Mouse (Mus musculus): Measurements from ENCODE around the gene Arrdc3. TPM values are rescaled to one million over a fixed set of nuclear protein-coding genes. Genes with fewer than 3 reads are reported as not detected.

Gene Arrdc3
- polyA plus RNA-seq, 1 experiment: 13.8 TPM

- no peak overlapping the region for H3K27ac ChIP-seq (ENCODE audit: insufficient read depth, low read length)
- no peak for DNase-seq (ENCODE audit: low read depth in 1 of 2, low spot score in 2 of 2)
- no peak for TF ChIP-seq CTCF (IDR thresholded peaks at IDR 0.05; ENCODE audit: extremely low read depth, insufficient read depth, insufficient read length, insufficient replicate concordance)
- no peak for TF ChIP-seq POLR2A (IDR thresholded peaks at IDR 0.05; ENCODE audit: low read depth, low read length)
Observed at GRCm38 (mm10) chr13:80913361-80913760, 30.2 kb downstream of the Arrdc3 start.

GRCm38 (mm10) chr13:80920939-80921338 lies 37.8 kb downstream of the Arrdc3 start:
- WGBS: 58% methylated on average over 6 of the region's 6 CpGs
- Histone ChIP-seq H3K4me1 (ENCODE audit: control insufficient read depth, insufficient read depth, insufficient read length) (no peaks in the 10 kb centered on the region), H3K4me3 (ENCODE audit: extremely low read depth, insufficient read depth, insufficient read length) (no peak overlapping the region), H3K36me3 (ENCODE audit: control insufficient read depth, insufficient read depth, low read length) (no peaks in the 10 kb centered on the region), H3K27ac (ENCODE audit: insufficient read depth, low read length) (no peak overlapping the region), H3K27me3 (ENCODE audit: control insufficient read depth, insufficient read depth, low read length) (no peaks in the 10 kb centered on the region)
- TF ChIP-seq CTCF (IDR thresholded peaks at IDR 0.05; ENCODE audit: extremely low read depth, insufficient read depth, insufficient read length, insufficient replicate concordance) (no peak), POLR2A (IDR thresholded peaks at IDR 0.05; ENCODE audit: low read depth, low read length) (no peak)
- no peak for DNase-seq (ENCODE audit: low read depth in 1 of 2, low spot score in 2 of 2)

More at GRCm38 (mm10) chr13:80913361-80913760, 30.2 kb downstream of the Arrdc3 start:
- H3K36me3 ChIP-seq (ENCODE audit: control insufficient read depth, insufficient read depth, low read length): no peaks in the 10 kb centered on the region
- no peaks in the 10 kb centered on the region for H3K4me1 ChIP-seq (ENCODE audit: control insufficient read depth, insufficient read depth, insufficient read length)
- no peak overlapping the region for H3K4me3 ChIP-seq (ENCODE audit: extremely low read depth, insufficient read depth, insufficient read length)
- no peaks in the 10 kb centered on the region for H3K27me3 ChIP-seq (ENCODE audit: control insufficient read depth, insufficient read depth, low read length)

GRCm38 (mm10) chr13:80921593-80922327 lies 38.6 kb downstream of the Arrdc3 start:
- Histone ChIP-seq H3K36me3 (ENCODE audit: control insufficient read depth, insufficient read depth, low read length) (no peaks in the 10 kb centered on the region), H3K4me1 (ENCODE audit: control insufficient read depth, insufficient read depth, insufficient read length) (no peaks in the 10 kb centered on the region), H3K27ac (ENCODE audit: insufficient read depth, low read length) (no peak overlapping the region), H3K4me3 (ENCODE audit: extremely low read depth, insufficient read depth, insufficient read length) (no peak overlapping the region), H3K27me3 (ENCODE audit: control insufficient read depth, insufficient read depth, low read length) (no peaks in the 10 kb centered on the region)
- TF ChIP-seq CTCF (IDR thresholded peaks at IDR 0.05; ENCODE audit: extremely low read depth, insufficient read depth, insufficient read length, insufficient replicate concordance): no peak
- no peak for TF ChIP-seq POLR2A (IDR thresholded peaks at IDR 0.05; ENCODE audit: low read depth, low read length)
- WGBS: 94% methylated on average over 7 of the region's 7 CpGs
- no peak for DNase-seq (ENCODE audit: low read depth in 1 of 2, low spot score in 2 of 2)

GRCm38 (mm10) chr13:80928187-80928586 lies 45.0 kb downstream of the Arrdc3 start:
- H3K4me3 ChIP-seq (ENCODE audit: extremely low read depth, insufficient read depth, insufficient read length): peak overlapping the region; percentile 40; the same call in 1 of the 2 replicates
- H3K4me1 ChIP-seq (ENCODE audit: control insufficient read depth, insufficient read depth, insufficient read length): peaks cover 3% of the 10 kb centered on the region; the same call in 1 of the 2 replicates
- TF ChIP-seq CTCF (IDR thresholded peaks at IDR 0.05; ENCODE audit: extremely low read depth, insufficient read depth, insufficient read length, insufficient replicate concordance) (no peak), POLR2A (IDR thresholded peaks at IDR 0.05; ENCODE audit: low read depth, low read length) (no peak)
- peak in 1 of 2 experiments; percentile 25 for DNase-seq (ENCODE audit: low read depth in 1 of 2, low spot score in 2 of 2)
- WGBS: 30% methylated on average over 7 of the region's 7 CpGs
- no peaks in the 10 kb centered on the region for H3K27me3 ChIP-seq (ENCODE audit: control insufficient read depth, insufficient read depth, low read length)
- no peak overlapping the region for H3K27ac ChIP-seq (ENCODE audit: insufficient read depth, low read length)
- no peaks in the 10 kb centered on the region for H3K36me3 ChIP-seq (ENCODE audit: control insufficient read depth, insufficient read depth, low read length)

- Histone ChIP-seq H3K27me3 (ENCODE audit: control insufficient read depth, insufficient read depth, low read length) (no peaks in the 10 kb centered on the region), H3K4me3 (ENCODE audit: extremely low read depth, insufficient read depth, insufficient read length) (no peak overlapping the region), H3K4me1 (ENCODE audit: control insufficient read depth, insufficient read depth, insufficient read length) (peaks cover 3% of the 10 kb centered on the region; the same call in 1 of the 2 replicates), H3K27ac (ENCODE audit: insufficient read depth, low read length) (no peak overlapping the region), H3K36me3 (ENCODE audit: control insufficient read depth, insufficient read depth, low read length) (no peaks in the 10 kb centered on the region)
- DNase-seq (ENCODE audit: low read depth in 1 of 2, low spot score in 2 of 2): no peak
- TF ChIP-seq CTCF (IDR thresholded peaks at IDR 0.05; ENCODE audit: extremely low read depth, insufficient read depth, insufficient read length, insufficient replicate concordance) (no peak), POLR2A (IDR thresholded peaks at IDR 0.05; ENCODE audit: low read depth, low read length) (no peak)
- 83% methylated on average over 4 of the region's 4 CpGs for WGBS
Observed at GRCm38 (mm10) chr13:80930030-80930429, 46.8 kb downstream of the Arrdc3 start.

GRCm38 (mm10) chr13:80932816-80933402 lies 49.7 kb downstream of the Arrdc3 start:
- Histone ChIP-seq H3K27me3 (ENCODE audit: control insufficient read depth, insufficient read depth, low read length) (no peaks in the 10 kb centered on the region), H3K27ac (ENCODE audit: insufficient read depth, low read length) (peak overlapping the region; percentile 11), H3K4me3 (ENCODE audit: extremely low read depth, insufficient read depth, insufficient read length) (no peak overlapping the region), H3K36me3 (ENCODE audit: control insufficient read depth, insufficient read depth, low read length) (no peaks in the 10 kb centered on the region), H3K4me1 (ENCODE audit: control insufficient read depth, insufficient read depth, insufficient read length) (peaks cover 3% of the 10 kb centered on the region; the same call in 1 of the 2 replicates)
- DNase-seq (ENCODE audit: low read depth in 1 of 2, low spot score in 2 of 2): peak in 1 of 2 experiments; percentile 9
- WGBS: 72% methylated on average over 5 of the region's 5 CpGs
- TF ChIP-seq CTCF (IDR thresholded peaks at IDR 0.05; ENCODE audit: extremely low read depth, insufficient read depth, insufficient read length, insufficient replicate concordance) (no peak), POLR2A (IDR thresholded peaks at IDR 0.05; ENCODE audit: low read depth, low read length) (no peak)

- TF ChIP-seq POLR2A (IDR thresholded peaks at IDR 0.05; ENCODE audit: low read depth, low read length) (no peak), CTCF (IDR thresholded peaks at IDR 0.05; ENCODE audit: extremely low read depth, insufficient read depth, insufficient read length, insufficient replicate concordance) (no peak)
- no peaks in the 10 kb centered on the region for H3K36me3 ChIP-seq (ENCODE audit: control insufficient read depth, insufficient read depth, low read length)
- H3K4me3 ChIP-seq (ENCODE audit: extremely low read depth, insufficient read depth, insufficient read length): no peak overlapping the region
- no peaks in the 10 kb centered on the region for H3K27me3 ChIP-seq (ENCODE audit: control insufficient read depth, insufficient read depth, low read length)
- H3K27ac ChIP-seq (ENCODE audit: insufficient read depth, low read length): no peak overlapping the region
- DNase-seq (ENCODE audit: low read depth in 1 of 2, low spot score in 2 of 2): no peak
- H3K4me1 ChIP-seq (ENCODE audit: control insufficient read depth, insufficient read depth, insufficient read length): peaks cover 15% of the 10 kb centered on the region; the same call in 1 of the 2 replicates
- 92% methylated on average over 2 of the region's 2 CpGs for WGBS
Observed at GRCm38 (mm10) chr13:80936426-80936825, 53.2 kb downstream of the Arrdc3 start.
